Mouse (Mus musculus) megakaryocyte, embryonic 14.5 days (primary cell): Measurements from ENCODE around the gene Arhgef3.

Experiments used
- FLI1 ChIP-seq: IDR thresholded peaks from 2 replicates; pipeline ENCODE4 v1.6.1; 2012; ENCODE audit warnings: low read length, inconsistent platforms, mixed read lengths
- GATA1 ChIP-seq: IDR thresholded peaks from 3 replicates; pipeline ENCODE4 v1.6.1; 2012; ENCODE audit warnings: mixed read lengths, low read length, inconsistent platforms, borderline replicate concordance

DNA sequence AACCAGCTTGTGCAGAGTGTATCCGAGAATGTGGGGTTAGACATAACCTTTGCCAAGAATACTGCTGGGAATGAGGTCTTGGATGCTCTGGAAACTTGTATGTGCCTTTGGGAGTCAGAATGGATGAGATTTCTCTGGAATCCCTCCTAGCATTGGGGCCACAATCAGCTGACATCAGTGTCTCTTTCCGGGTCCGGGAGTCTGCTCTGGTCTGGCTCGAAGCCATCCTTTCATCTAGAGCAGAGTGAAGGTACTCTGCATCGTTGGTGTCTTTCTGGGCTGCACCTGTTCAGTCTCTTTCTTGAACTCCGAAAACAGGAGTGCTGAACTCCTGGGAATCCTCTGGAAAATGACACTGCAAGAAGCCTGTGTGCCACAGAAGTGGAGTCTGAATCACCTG is 1.3 kb downstream of the Arhgef3 start:
- TF ChIP-seq GATA1: no peak
- TF ChIP-seq FLI1: no peak
